Mouse (Mus musculus) MEL (cell line): ENCODE measurements at regions not wholly inside any gene's neighbourhood (a gene's known extent, or its start where the extent isn't known, plus 50 kb on each side); places are given as distances from the start of the nearest gene placed in this dataset.

Source experiments
- DNase-seq: peaks from one replicate; pipeline ENCODE4 v3.0.0; 2011; ENCODE audit warnings: low read depth, low spot score
- H3K27ac ChIP-seq: 2 replicates; pipeline ENCODE4 v1.5.1; 2012; ENCODE audit warnings: low read depth, mild to moderate bottlenecking, control low read depth, low read length, moderate library complexity; ENCODE audit not compliant: control insufficient read depth
- H3K27me3 ChIP-seq, 2 experiments: fragments of 150-350 bp in 1 of 2; sonication (generic) in 1 of 2; 2 replicates each; pipeline ENCODE4 v1.6.1; 2012; ENCODE audit warnings: low read length in 2 of 2, mild to moderate bottlenecking in 2 of 2, improper control_type of control experiment in 1 of 2, moderate library complexity in 1 of 2; ENCODE audit not compliant: insufficient read depth in 2 of 2, control insufficient read depth in 1 of 2
- H3K36me3 ChIP-seq, 2 experiments: 2 replicates each; pipeline ENCODE4 v1.6.1; 2012 to 2014; ENCODE audit warnings: low read length in 2 of 2, improper control_type of control experiment in 1 of 2, inconsistent platforms in 1 of 2, mild to moderate bottlenecking in 1 of 2; ENCODE audit not compliant: insufficient read depth in 2 of 2, control insufficient read depth in 1 of 2
- H3K4me1 ChIP-seq, 2 experiments: fragments of 150-350 bp in 1 of 2; sonication (generic) in 1 of 2; 2 replicates each; pipeline ENCODE4 v1.6.1; 2012; ENCODE audit warnings: low read length in 2 of 2, improper control_type of control experiment in 1 of 2, mild to moderate bottlenecking in 1 of 2; ENCODE audit not compliant: insufficient read depth in 2 of 2, control insufficient read depth in 1 of 2
- H3K4me3 ChIP-seq, 2 experiments: fragments of 150-350 bp in 1 of 2; sonication (generic) in 1 of 2; 2 replicates each; pipeline ENCODE4 v1.5.1; 2012; ENCODE audit warnings: low read depth in 2 of 2, low read length in 2 of 2, mild to moderate bottlenecking in 2 of 2, moderate library complexity in 2 of 2, control low read depth in 1 of 2, improper control_type of control experiment in 1 of 2; ENCODE audit not compliant: control insufficient read depth in 1 of 2, insufficient read depth in 1 of 2
- H3K79me2 ChIP-seq: 2 replicates; pipeline ENCODE4 v1.6.1; 2012; ENCODE audit warnings: mild to moderate bottlenecking, low read length, moderate library complexity; ENCODE audit not compliant: control insufficient read depth, poor library complexity, insufficient read depth
- H3K9ac ChIP-seq: 2 replicates; pipeline ENCODE4 v1.6.1; 2012; ENCODE audit warnings: low read depth, mild to moderate bottlenecking, control low read depth, low read length, moderate library complexity; ENCODE audit not compliant: control insufficient read depth, poor library complexity, severe bottlenecking
- H3K9me3 ChIP-seq: fragments of 150-350 bp; sonication (generic); replicated peaks from 2 replicates; pipeline ENCODE4 v1.6.1; 2012; ENCODE audit warnings: mild to moderate bottlenecking, low read length, improper control_type of control experiment, moderate library complexity; ENCODE audit not compliant: insufficient read depth
- BHLHE40 ChIP-seq: IDR thresholded peaks from 2 replicates; pipeline ENCODE4 v1.6.1; 2012; ENCODE audit warnings: low read depth, mild to moderate bottlenecking, inconsistent platforms, low read length, improper control_type of control experiment, borderline replicate concordance
- CHD2 ChIP-seq: IDR thresholded peaks from 2 replicates; pipeline ENCODE4 v1.6.1; 2011; ENCODE audit warnings: low read length, improper control_type of control experiment
- CTCF ChIP-seq, 3 experiments: IDR thresholded peaks in 2 of 3; conservative IDR thresholded peaks in 1 of 3; 2 replicates each; pipeline ENCODE4 v1.5.1; 2011 to 2012; ENCODE audit warnings: low read length in 3 of 3, low read depth in 2 of 3, mild to moderate bottlenecking in 2 of 3, improper control_type of control experiment in 1 of 3, inconsistent platforms in 1 of 3, mixed read lengths in 1 of 3, moderate library complexity in 1 of 3; ENCODE audit not compliant: control insufficient read depth in 1 of 3, insufficient read depth in 1 of 3, poor library complexity in 1 of 3, severe bottlenecking in 1 of 3
- EP300 ChIP-seq, 2 experiments: IDR thresholded peaks; 2 replicates each; pipeline ENCODE4 v1.6.1; 2011; ENCODE audit warnings: improper control_type of control experiment in 2 of 2, low read length in 2 of 2, low read depth in 1 of 2, mild to moderate bottlenecking in 1 of 2
- ETS1 ChIP-seq: IDR thresholded peaks from 2 replicates; pipeline ENCODE4 v1.6.1; 2012; ENCODE audit warnings: low read depth, mild to moderate bottlenecking, inconsistent platforms, low read length, improper control_type of control experiment, moderate library complexity
- GABPA ChIP-seq: IDR thresholded peaks from 2 replicates; pipeline ENCODE4 v1.6.1; 2012; ENCODE audit warnings: low read depth, mild to moderate bottlenecking, inconsistent platforms, low read length, improper control_type of control experiment, moderate library complexity
- HCFC1 ChIP-seq: IDR thresholded peaks from 2 replicates; pipeline ENCODE4 v1.6.1; 2012; ENCODE audit warnings: low read depth, mild to moderate bottlenecking, inconsistent platforms, low read length, improper control_type of control experiment, moderate library complexity
- MAX ChIP-seq: IDR thresholded peaks from 2 replicates; pipeline ENCODE4 v1.6.1; 2011; ENCODE audit warnings: low read length, improper control_type of control experiment
- MEF2A ChIP-seq: IDR thresholded peaks from 2 replicates; pipeline ENCODE4 v1.6.1; 2014; ENCODE audit warnings: low read depth, mild to moderate bottlenecking, inconsistent platforms, low read length, improper control_type of control experiment; ENCODE audit not compliant: poor library complexity, insufficient replicate concordance, severe bottlenecking; ENCODE audit errors: extremely low read depth
- MXI1 ChIP-seq: IDR thresholded peaks from 2 replicates; pipeline ENCODE4 v1.6.1; 2011; ENCODE audit warnings: mild to moderate bottlenecking, low read depth, low read length, improper control_type of control experiment
- POLR2A ChIP-seq, 2 experiments: IDR thresholded peaks; 2 replicates each; pipeline ENCODE4 v1.6.1; 2011 to 2012; ENCODE audit warnings: low read length in 2 of 2, mild to moderate bottlenecking in 2 of 2, control low read depth in 1 of 2, improper control_type of control experiment in 1 of 2, low read depth in 1 of 2, moderate library complexity in 1 of 2; ENCODE audit not compliant: control insufficient read depth in 1 of 2, insufficient read depth in 1 of 2, poor library complexity in 1 of 2
- POLR2AphosphoS2 ChIP-seq: IDR thresholded peaks from 2 replicates; pipeline ENCODE4 v1.6.1; 2011; ENCODE audit warnings: low read length, improper control_type of control experiment
- POLR2AphosphoS5 ChIP-seq: IDR thresholded peaks from 2 replicates; pipeline ENCODE4 v1.6.1; 2012; ENCODE audit warnings: low read depth, borderline replicate concordance, mild to moderate bottlenecking, inconsistent platforms, low read length, moderate library complexity, mixed read lengths
- SMC3 ChIP-seq: IDR thresholded peaks from 2 replicates; pipeline ENCODE4 v1.6.1; 2011; ENCODE audit warnings: low read depth, low read length, improper control_type of control experiment
- TAL1 ChIP-seq: IDR thresholded peaks from 2 replicates; pipeline ENCODE4 v1.6.1; 2012; ENCODE audit warnings: mild to moderate bottlenecking, inconsistent platforms, low read length, moderate library complexity, mixed read lengths
- TBP ChIP-seq: IDR thresholded peaks from 2 replicates; pipeline ENCODE4 v1.8.0; 2011; ENCODE audit warnings: low read depth, low read length, improper control_type of control experiment
- TCF12 ChIP-seq: IDR thresholded peaks from 2 replicates; pipeline ENCODE4 v1.6.1; 2014; ENCODE audit warnings: low read depth, mild to moderate bottlenecking, inconsistent platforms, low read length, improper control_type of control experiment, moderate library complexity
- UBTF ChIP-seq: IDR thresholded peaks from 2 replicates; pipeline ENCODE4 v1.6.1; 2012; ENCODE audit warnings: low read depth, mild to moderate bottlenecking, inconsistent platforms, low read length, improper control_type of control experiment, moderate library complexity, borderline replicate concordance; ENCODE audit not compliant: insufficient read depth
- ZMIZ1 ChIP-seq: IDR thresholded peaks from 2 replicates; pipeline ENCODE4 v1.6.1; 2012; ENCODE audit warnings: low read depth, mild to moderate bottlenecking, inconsistent platforms, low read length, improper control_type of control experiment, moderate library complexity

- no peaks in the 10 kb centered on the region for H3K36me3 ChIP-seq
Observed at GRCm38 (mm10) chr17:88303991-88304390, 136.5 kb upstream of the Foxn2 start.

GRCm38 (mm10) chr17:88305165-88305564 lies 135.3 kb upstream of the Foxn2 start:
- no peak for TF ChIP-seq MAX
- Histone ChIP-seq H3K79me2 (no peaks in the 10 kb centered on the region), H3K27ac (no peak overlapping the region), H3K27me3 (no peaks in the 10 kb centered on the region), H3K9me3 (no peaks in the 10 kb centered on the region), H3K9ac (no peak overlapping the region), H3K4me1 (no peaks in the 10 kb centered on the region), H3K4me3 (no peak overlapping the region), H3K36me3 (no peaks in the 10 kb centered on the region)
- DNase-seq = no peak

More at GRCm38 (mm10) chr17:88303991-88304390, 136.5 kb upstream of the Foxn2 start:
- Histone ChIP-seq H3K79me2 (no peaks in the 10 kb centered on the region), H3K4me1 (no peaks in the 10 kb centered on the region), H3K27me3 (no peaks in the 10 kb centered on the region), H3K27ac (no peak overlapping the region), H3K4me3 (no peak overlapping the region), H3K9ac (no peak overlapping the region), H3K9me3 (no peaks in the 10 kb centered on the region)
- TF ChIP-seq MEF2A (no peak), CTCF (IDR thresholded peaks at IDR 0.05 in 2 of 3, conservative IDR thresholded peaks at IDR 0.05 in 1 of 3; ENCODE audit: control insufficient read depth in 1 of 3, insufficient read depth in 1 of 3, low read depth in 2 of 3, low read length in 3 of 3, poor library complexity in 1 of 3, severe bottlenecking in 1 of 3) (peak in 1 of 3 experiments; percentile 5; a peak in 1 of 6 replicates), SMC3 (peak; percentile 28; the same call in 1 of the 2 replicates), ETS1 (no peak), HCFC1 (no peak), CHD2 (no peak)
- no peak for DNase-seq

GRCm38 (mm10) chr17:88306325-88306724 lies 134.2 kb upstream of the Foxn2 start:
- H3K27ac ChIP-seq = no peak overlapping the region
- no peaks in the 10 kb centered on the region for H3K79me2 ChIP-seq
- H3K9me3 ChIP-seq = no peaks in the 10 kb centered on the region
- H3K9ac ChIP-seq = no peak overlapping the region
- TF ChIP-seq POLR2A (IDR thresholded peaks at IDR 0.05; ENCODE audit: control insufficient read depth in 1 of 2, insufficient read depth in 1 of 2, low read depth in 1 of 2, low read length in 2 of 2, poor library complexity in 1 of 2) = no peak
- no peak for TF ChIP-seq TCF12
- TF ChIP-seq ZMIZ1 = no peak
- TF ChIP-seq GABPA = no peak
- TF ChIP-seq TAL1 = no peak
- TF ChIP-seq BHLHE40 = no peak
- TF ChIP-seq POLR2AphosphoS5 = no peak
- no peak for TF ChIP-seq MAX
- TF ChIP-seq SMC3 = no peak
- no peak for TF ChIP-seq EP300 (IDR thresholded peaks at IDR 0.05; ENCODE audit: low read depth in 1 of 2, low read length in 2 of 2)
- TF ChIP-seq MXI1 = no peak
- TF ChIP-seq UBTF = no peak
- TF ChIP-seq POLR2AphosphoS2 = no peak
- TF ChIP-seq TBP = no peak
- H3K4me3 ChIP-seq = no peak overlapping the region
- H3K36me3 ChIP-seq = no peaks in the 10 kb centered on the region
- H3K27me3 ChIP-seq = no peaks in the 10 kb centered on the region
- DNase-seq = no peak
- no peaks in the 10 kb centered on the region for H3K4me1 ChIP-seq
